Mouse (Mus musculus) left cerebral cortex, postnatal 4 days (tissue): Measurements from ENCODE around the gene Simc1. TPM values are rescaled to one million over a fixed set of nuclear protein-coding genes. Genes with fewer than 3 reads are reported as not detected.
"Not testable (repeated sequence)": the region's sequence is repeated elsewhere in the genome, so short reads cannot be mapped to it uniquely, and the experiment has no call there.

ENCODE experiments used
- DNase-seq: peaks from one replicate; pipeline ENCODE4 v3.0.0-alpha.2; 2022
- intact Hi-C: fragments of 180-260 bp; cut with DNase I; formaldehyde crosslinking; loops from one replicate; pipeline ENCODE4 v1.15.1; 2025
- total RNA-seq, 2 experiments: library from RNA; stranded (reverse); gene quantifications; 2 replicates each; pipeline ENCODE4 v1.2.3; 2021

The Simc1 gene
- total RNA-seq: 10 to 100 TPM; 30.5 to 34.3 TPM

DNA sequence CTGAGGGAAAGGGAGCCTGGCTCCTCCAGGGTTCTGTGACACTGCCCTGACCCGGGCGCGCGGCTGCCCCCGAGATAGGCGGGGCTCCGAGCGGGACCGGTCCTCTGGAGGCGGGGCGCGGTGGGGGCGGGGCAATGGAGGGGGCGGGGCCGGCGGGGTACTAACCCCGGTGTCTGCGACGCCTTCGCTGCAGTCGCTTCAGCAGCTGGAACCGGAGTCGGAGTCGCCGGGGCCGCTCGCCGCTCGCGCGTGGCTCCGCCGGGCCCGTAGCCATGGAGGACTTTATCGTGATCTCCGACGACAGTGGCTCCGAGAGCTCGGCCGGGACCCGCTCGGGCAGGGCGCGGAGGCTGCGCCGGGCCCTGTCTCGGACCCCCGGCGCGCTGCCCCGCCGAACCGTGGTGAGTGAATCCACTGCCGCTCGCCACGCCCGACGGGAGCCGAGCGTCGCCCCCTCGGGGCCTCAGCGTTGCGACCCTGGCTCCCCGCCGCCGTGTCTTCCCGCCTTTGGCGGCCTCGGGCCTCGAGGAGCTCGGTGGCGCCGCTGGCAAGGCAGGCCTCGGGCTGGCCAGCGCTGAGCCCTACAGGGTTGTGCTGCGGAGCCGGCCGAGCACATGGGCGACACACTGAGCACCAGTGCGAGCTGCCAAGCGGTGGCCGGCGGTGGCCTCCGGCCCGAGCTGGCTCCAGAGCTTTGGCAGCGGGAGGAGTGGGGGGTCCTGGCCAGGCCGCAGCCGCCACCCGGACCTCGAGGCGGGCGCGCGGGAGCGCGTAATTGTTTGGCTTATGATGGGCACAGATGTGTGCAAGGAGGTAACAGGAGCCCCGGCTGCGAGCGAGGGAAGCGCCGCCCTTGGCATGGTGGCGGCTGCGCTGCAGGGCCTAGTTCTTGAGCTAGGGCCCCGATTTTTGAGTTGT is at the start of gene Simc1:
Simc1 (plus strand) TSS at position 176 of the 918 bp plus-strand sequence.
- intact Hi-C loops: no loop called here
- DNase-seq: peak; percentile 85

DNA sequence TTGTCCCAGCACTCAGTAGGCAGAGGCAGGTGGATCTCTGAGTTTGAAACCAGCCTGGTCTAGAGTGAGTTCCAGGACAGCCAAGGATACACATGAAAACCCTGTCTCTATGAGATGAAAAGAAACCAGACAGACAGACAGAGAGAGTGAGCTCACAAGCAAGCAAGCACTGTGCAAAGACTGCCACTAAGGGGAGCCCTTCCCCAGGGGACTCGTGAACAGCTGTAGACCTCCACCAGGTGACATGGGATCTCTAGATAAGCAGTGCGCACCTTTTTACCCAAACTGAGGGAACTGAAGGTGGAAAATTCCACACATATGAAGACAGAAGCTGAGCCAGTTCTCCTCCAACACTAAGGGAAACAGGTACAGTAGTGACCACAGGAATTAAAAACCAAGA is 46.5 kb upstream of the Simc1 start:
- peak; percentile 20 for DNase-seq
- intact Hi-C loops: no loop called here

- intact Hi-C loops: no loop called here
Measured at GRCm38 (mm10) chr13:54459282-54459681, 44.3 kb upstream of the Simc1 start.

DNA sequence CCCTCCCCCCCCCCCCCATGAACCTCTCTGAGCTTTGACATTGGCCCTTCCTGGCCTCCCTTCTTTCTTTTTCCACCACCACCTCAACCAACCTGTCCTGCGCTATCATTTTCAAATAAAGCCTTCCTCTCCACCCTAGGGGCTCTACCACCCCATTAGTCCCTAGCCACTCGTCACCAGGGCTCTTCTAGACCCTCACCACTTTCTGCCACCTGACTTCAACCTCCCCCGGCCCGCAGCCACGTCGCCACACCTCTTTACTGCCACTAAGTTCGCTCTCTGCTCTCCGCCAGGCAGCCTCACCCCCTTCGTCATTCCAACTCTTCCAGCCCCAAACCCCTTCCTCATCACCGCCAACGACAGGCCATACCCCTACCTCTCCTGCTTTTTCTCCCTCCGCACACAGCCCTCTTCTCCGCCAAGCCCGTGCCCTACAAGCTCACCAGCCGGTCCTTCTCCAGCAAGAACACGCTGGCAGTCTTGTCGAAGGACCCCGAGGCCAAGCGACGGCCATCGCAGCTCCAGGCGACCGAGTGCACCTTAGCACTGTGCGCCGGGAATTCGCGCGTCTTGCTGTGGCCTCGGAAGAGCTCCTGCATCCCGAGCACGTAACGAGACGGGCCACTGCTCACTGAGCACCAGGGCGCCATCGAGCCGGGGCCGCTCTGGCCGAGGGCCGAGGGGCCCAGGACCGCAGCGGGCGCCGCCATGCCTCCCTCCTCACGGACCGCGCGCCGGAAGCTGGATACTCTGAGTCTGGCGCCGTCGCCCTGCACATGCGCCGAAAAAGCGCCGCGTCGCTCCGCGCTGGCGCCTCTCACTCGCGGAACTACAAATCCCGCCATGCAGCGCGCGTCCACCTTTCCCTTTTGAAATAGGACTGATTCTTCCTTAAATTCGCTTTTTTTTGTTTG is 35.2 kb upstream of the Simc1 start, which contains the start of gene Thoc3:
Thoc3 (minus strand) TSS at position 752 of the 914 bp plus-strand sequence.
- intact Hi-C loops: loop anchor here (10.0 kb wide), 1 partner anchor 96 kb away; the partner anchor contains the start of gene 4833439L19Rik

More at GRCm38 (mm10) chr13:54459282-54459681, 44.3 kb upstream of the Simc1 start:
- no peak for DNase-seq

DNA sequence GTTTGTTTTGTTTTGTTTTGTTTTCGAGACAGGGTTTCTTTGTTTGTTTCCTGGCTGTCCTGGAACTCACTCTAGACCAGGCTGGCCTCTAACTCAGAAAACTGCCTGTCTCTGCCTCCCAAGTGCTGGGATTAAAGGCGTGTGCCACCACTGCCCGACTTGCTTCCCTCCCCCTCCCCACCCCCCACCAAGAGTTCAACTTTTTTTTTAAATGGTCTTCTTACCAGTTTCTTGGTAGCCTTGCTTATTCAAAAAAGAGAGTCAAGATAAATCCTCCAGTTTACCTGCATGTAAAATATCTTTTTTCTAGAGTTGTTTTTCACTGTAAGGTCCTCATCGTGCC is 34.6 kb upstream of the Simc1 start:
- intact Hi-C loops: loop anchor here (10.0 kb wide), 1 partner anchor 96 kb away; the partner anchor contains the start of gene 4833439L19Rik
- DNase-seq: no peak

More for the DNA sequence above, 35.2 kb upstream of the Simc1 start, which contains the start of gene Thoc3:
- peak; percentile 90 for DNase-seq

GRCm38 (mm10) chr13:54471967-54472366 is 31.6 kb upstream of the Simc1 start:
- intact Hi-C loops: no loop called here
- no peak for DNase-seq

- DNase-seq: no peak
- intact Hi-C loops: no loop called here
Measured at GRCm38 (mm10) chr13:54474996-54475395, 28.6 kb upstream of the Simc1 start.

DNA sequence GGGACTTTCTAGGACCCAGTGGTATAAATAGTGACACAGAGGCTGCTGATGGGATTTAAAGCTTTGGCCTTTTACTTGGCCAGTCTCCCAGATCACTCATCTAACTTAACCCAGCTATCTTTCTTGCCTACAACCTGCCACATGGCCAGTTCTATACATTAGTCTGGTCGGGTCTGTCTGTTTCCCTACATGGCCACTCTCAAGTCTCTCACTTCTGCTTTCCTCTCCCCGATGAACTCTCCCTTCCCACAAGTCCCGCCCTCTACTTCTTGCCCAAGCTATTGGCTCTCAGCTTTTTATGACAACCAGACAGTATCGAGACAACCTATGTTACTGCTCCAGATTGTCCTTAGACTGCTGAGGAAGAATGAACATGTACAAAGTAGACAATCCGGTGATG is 27.9 kb upstream of the Simc1 start:
- intact Hi-C loops: no loop called here
- no peak for DNase-seq

DNA sequence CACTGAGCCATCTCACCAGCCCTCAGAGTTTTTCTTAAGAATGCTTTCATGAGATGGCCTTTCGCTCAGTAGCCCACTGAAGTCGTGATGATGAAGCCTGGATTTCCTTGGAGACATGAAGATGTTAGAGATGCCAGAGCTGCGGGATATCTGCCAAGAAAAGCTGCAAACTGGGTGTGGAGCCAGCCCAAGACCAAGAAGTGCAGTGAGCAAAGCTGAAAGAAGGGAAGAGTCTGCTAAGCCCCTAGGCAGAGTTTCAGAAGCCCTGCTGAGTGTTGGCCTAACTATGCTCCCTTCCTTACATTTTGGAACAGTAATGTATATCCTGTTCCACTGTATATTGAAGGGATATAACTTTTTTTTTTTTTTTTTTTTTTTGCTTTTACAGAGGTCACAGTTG is 24.3 kb upstream of the Simc1 start:
- intact Hi-C loops: no loop called here
- peak; percentile 84 for DNase-seq

DNA sequence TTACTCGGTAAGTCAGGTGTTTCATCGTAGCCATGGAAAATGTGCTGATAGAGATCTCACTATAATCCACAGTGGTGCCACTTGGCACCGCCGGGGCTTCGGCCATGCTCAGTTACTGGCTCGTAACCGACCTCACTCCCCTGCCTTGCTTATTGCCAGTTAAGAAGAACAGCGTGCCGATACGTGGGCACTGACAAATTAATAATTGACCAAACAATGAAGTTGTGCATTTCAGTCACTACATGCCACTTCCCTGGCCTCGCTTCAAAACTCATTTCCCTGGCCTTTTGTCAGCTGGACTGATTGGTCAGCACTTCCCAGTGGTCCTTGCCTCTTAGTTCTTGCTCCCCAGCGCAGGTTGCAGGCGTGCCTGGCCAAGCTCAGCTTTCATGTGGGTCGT is 22.1 kb upstream of the Simc1 start:
- no peak for DNase-seq
- intact Hi-C loops: no loop called here

DNA sequence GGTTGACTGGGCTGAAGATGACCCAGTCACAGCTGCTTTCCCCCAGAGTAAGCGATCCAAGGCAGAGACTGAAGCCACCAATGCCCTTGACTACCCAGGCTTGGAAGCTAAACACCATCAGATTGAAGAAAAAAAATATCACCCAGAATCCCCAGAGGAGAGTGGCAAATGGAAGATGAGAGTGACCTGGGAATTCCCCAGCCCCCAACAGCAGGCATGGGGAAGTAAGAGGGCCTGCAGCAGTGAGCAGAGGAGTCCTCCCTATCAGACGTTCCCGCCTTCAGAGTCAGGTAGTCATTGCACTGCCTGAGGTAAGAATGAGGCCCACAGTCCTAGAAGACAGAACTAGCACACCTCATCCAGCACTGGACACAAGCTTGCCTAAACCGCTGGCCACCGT is 13.2 kb upstream of the Simc1 start:
- intact Hi-C loops: no loop called here

DNA sequence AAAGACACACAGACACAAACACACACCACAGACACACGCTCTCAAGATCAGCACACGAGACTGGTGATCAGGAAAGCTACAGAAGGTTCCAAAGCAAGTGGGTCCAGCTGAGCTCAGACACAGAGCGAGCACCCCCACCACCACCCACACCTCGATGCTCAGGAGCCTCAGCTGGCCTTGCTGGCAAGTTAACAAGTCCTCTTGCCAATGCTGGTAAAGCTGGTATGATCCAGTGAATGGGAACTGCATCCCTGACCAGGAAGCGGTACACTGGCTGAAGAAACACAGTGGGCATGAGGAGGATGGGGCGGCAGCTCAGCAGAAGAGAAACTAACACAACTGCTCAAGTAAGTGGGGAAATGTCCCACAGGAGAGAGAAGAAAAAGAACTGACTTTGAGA is 12.2 kb upstream of the Simc1 start:
- DNase-seq: peak; percentile 61
- intact Hi-C loops: no loop called here

More for the DNA sequence above, 13.2 kb upstream of the Simc1 start:
- DNase-seq: no peak

DNA sequence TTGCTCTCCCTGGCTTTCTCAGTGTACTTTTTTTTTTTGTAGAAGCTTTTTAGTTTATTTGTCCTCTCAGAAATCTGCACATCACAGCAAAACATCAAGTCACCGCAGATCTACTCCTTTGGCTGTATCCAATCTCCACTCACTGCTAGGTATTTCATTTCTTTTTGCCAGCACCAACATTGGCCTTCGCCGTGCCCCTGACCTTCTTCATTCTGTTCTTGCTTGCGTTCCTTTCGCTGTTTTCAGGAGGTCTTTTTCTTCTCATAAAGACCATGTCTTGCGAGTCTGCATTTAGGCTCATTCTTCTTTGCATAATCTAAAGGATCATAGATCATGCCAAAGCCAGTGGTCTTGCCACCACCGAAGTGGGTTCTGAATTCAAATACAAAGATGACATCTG is 4.0 kb upstream of the Simc1 start:
- intact Hi-C loops, DNase-seq: not testable (repeated sequence)

DNA sequence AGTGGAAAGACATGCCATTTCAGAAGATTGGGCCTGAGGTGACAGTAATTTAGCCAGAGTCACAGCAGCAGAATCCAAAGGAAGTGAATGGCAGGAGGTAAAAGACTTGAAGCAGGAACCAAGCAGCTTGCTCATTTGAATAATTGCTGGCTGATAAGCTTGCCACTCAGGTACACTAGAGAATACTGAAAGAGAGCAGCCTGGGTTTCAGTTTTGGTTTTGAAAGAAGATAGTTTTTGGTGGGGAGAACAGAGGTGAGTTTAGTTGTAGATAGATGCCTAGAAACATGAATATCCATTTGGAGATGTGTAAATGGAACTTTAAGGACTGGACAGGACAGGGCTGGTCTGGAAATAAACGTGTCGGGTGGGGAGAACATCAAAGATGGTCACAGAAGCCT is 2.2 kb upstream of the Simc1 start:
- intact Hi-C loops: no loop called here
- no peak for DNase-seq

DNA sequence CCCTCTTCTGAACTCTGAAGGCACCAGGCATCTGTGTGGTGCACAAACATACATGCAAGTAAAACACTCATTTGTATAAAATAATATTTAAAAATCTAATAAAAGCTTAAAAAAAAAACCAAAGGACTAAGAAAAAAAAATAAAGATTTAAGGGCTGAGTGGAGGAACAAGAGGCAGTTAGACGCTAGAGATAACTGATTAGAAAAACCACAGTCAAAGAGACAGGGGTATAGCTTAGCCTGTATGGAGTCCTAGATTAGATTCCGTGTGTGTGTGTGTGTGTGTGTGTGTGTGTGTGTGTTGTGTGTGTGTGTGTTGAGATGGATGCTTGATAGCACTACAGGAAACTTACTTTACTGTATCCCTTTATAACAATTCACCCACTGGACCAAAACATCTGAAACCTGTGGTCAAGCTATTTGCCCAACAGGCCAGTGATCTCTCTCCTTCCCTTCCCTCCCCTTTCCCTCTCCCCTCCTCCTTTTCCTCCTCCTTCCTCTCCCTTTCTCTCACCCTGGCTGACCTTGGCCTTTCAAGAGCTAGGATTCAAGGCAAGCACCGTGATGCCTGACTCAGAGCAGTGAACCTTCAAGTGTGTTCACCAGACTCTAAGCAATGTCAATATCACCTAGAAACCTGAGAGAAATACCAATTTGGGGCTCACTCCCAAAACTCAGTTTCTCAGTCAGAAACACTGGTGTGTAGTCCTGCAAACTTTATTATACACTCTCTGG is 1.5 kb upstream of the Simc1 start:
- DNase-seq: no peak
- intact Hi-C loops: no loop called here

GRCm38 (mm10) chr13:54503278-54503603 is 338 bp upstream of the Simc1 start:
- intact Hi-C loops: no loop called here

DNA sequence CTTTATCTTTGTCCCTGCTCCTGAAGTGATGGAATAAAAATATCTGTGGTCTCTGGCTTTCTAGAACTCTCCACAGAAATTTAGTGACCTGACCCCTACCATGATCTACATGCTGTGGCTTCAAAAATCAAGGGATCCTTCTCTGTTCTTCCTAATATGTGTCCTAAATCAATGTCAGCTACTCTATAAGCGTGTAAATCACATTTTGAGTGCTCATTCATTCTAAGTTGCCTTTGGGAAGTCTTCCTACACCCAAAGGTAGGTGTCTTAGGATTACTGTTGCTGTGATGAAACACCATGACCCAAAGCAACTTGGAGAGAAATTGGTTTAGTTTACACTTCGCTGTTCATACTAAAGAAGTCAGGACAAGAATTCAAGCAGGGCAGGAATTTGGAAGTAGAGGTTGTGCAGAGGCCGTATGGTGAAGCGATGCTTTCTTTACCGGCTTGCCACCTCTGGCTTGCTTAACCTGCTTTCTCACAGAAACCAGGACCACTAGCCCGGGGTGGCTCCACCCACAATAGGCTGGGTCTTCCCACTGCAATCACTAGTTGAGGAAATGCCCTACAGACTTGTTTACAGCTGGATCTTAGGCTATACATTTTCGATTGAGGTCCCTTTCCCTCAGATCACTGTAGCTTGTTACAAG is 1.2 kb downstream of the Simc1 start:
- intact Hi-C loops: no loop called here
- DNase-seq: no peak

More at GRCm38 (mm10) chr13:54503278-54503603, 338 bp upstream of the Simc1 start:
- DNase-seq: no peak

GRCm38 (mm10) chr13:54505920-54506319 is 2.3 kb downstream of the Simc1 start:
- intact Hi-C loops: no loop called here
- DNase-seq: no peak

DNA sequence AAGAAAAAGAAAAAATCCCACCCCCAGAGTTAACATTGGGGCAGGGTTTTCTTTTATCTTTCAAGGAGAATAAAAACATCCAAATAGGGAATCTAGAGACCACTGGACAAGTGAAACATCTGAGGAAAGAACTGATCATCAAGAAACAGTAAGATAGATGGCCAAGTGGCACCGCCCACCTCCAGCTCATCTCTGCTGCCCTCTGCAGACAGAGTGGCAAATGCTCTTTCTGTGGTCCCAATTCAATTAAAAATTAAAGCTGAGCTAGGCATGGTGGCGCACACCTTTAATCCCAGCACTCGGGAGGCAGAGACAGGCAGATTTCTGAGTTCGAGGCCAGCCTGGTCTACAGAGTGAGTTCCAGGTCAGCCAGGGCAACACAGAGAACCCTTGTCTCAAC is 16.6 kb downstream of the Simc1 start:
- intact Hi-C loops: no loop called here
- peak; percentile 12 for DNase-seq

DNA sequence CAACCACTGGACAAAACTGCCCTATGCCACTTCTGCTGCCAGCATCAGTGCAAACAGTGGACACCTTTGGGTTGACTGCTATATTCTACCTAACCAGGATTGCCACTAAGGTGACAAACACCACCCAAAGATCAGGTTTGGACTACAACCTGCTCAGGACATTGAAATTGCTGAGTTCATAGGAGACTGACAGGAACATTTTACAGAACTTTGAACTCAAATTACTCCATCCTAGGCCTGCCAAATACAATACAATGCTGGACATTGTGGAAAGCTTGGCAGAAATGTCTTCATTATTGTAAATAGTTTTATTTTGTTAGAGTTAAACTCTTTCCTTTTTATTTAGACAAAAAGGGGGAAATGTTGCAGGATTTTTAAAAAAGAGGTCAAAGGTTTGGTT is 17.6 kb downstream of the Simc1 start:
- intact Hi-C loops: no loop called here
- no peak for DNase-seq
